Mouse (Mus musculus) adipocyte (in vitro differentiated cells): ENCODE results near the gene Tbc1d12.
"Not testable (repeated sequence)": the region's sequence is repeated elsewhere in the genome, so short reads cannot be mapped to it uniquely, and the experiment has no call there.

Experiments
- DNase-seq: peaks from one replicate; pipeline ENCODE4 v3.0.0-alpha.2; 2016; ENCODE audit warnings: low spot score

Gene Tbc1d12

GRCm38 (mm10) chr19:38836438-38837170 lies at the start of gene Tbc1d12:
Gene Tbc1d12 (plus strand): TSS chr19:38836579.
- peak; percentile 92 for DNase-seq

- DNase-seq: peak; percentile 74
Observed at GRCm38 (mm10) chr19:38787756-38788155, 48.6 kb upstream of the Tbc1d12 start.

GRCm38 (mm10) chr19:38793563-38794045 lies 42.8 kb upstream of the Tbc1d12 start:
- DNase-seq: no peak

- DNase-seq: peak; percentile 26
Observed at GRCm38 (mm10) chr19:38796546-38796945, 39.8 kb upstream of the Tbc1d12 start.

GRCm38 (mm10) chr19:38798291-38798690 lies 38.1 kb upstream of the Tbc1d12 start:
- no peak for DNase-seq

GRCm38 (mm10) chr19:38798801-38799200 lies 37.6 kb upstream of the Tbc1d12 start:
- DNase-seq: peak; percentile 91

- peak; percentile 34 for DNase-seq
Observed at GRCm38 (mm10) chr19:38818191-38818590, 18.2 kb upstream of the Tbc1d12 start.

- peak; percentile 93 for DNase-seq
Observed at GRCm38 (mm10) chr19:38818766-38819426, 17.5 kb upstream of the Tbc1d12 start, which contains the start of gene Noc3l. Gene Noc3l (minus strand): TSS chr19:38819237.

GRCm38 (mm10) chr19:38819427-38819802 lies 17.0 kb upstream of the Tbc1d12 start:
- DNase-seq: no peak

- DNase-seq: peak; percentile 31
Observed at GRCm38 (mm10) chr19:38820186-38820804, 16.1 kb upstream of the Tbc1d12 start.

- no peak for DNase-seq
Observed at GRCm38 (mm10) chr19:38833224-38833623, 3.2 kb upstream of the Tbc1d12 start.

- DNase-seq: no peak
Observed at GRCm38 (mm10) chr19:38836084-38836437, 318 bp upstream of the Tbc1d12 start.

GRCm38 (mm10) chr19:38837171-38837641 lies 827 bp downstream of the Tbc1d12 start:
- peak; percentile 43 for DNase-seq

- no peak for DNase-seq
Observed at GRCm38 (mm10) chr19:38844817-38845216, 8.4 kb downstream of the Tbc1d12 start.

- no peak for DNase-seq
Observed at GRCm38 (mm10) chr19:38846373-38846772, 10.0 kb downstream of the Tbc1d12 start.

- DNase-seq: no peak
Observed at GRCm38 (mm10) chr19:38858224-38858623, 21.8 kb downstream of the Tbc1d12 start.

- no peak for DNase-seq
Observed at GRCm38 (mm10) chr19:38862523-38862922, 26.1 kb downstream of the Tbc1d12 start.

- not testable (repeated sequence) for DNase-seq
Observed at GRCm38 (mm10) chr19:38874825-38875224, 38.4 kb downstream of the Tbc1d12 start.

GRCm38 (mm10) chr19:38880300-38880699 lies 43.9 kb downstream of the Tbc1d12 start:
- no peak for DNase-seq

- DNase-seq: peak; percentile 39
Observed at GRCm38 (mm10) chr19:38901146-38902135, 65.1 kb downstream of the Tbc1d12 start.

GRCm38 (mm10) chr19:38902501-38902900 lies 66.1 kb downstream of the Tbc1d12 start:
- DNase-seq: no peak
